Mouse (Mus musculus) liver, postnatal 0 days (tissue): Measurements from ENCODE around the gene Stk32c.

Experiments used
- CTCF ChIP-seq: sonication (generic); IDR thresholded peaks from 2 replicates; pipeline ENCODE4 v1.5.1; 2016; ENCODE audit warnings: antibody characterized with exemption, low read depth
- EP300 ChIP-seq: IDR thresholded peaks from 2 replicates; pipeline ENCODE4 v1.6.1; 2016; ENCODE audit warnings: antibody characterized with exemption, low read depth, mild to moderate bottlenecking

DNA sequence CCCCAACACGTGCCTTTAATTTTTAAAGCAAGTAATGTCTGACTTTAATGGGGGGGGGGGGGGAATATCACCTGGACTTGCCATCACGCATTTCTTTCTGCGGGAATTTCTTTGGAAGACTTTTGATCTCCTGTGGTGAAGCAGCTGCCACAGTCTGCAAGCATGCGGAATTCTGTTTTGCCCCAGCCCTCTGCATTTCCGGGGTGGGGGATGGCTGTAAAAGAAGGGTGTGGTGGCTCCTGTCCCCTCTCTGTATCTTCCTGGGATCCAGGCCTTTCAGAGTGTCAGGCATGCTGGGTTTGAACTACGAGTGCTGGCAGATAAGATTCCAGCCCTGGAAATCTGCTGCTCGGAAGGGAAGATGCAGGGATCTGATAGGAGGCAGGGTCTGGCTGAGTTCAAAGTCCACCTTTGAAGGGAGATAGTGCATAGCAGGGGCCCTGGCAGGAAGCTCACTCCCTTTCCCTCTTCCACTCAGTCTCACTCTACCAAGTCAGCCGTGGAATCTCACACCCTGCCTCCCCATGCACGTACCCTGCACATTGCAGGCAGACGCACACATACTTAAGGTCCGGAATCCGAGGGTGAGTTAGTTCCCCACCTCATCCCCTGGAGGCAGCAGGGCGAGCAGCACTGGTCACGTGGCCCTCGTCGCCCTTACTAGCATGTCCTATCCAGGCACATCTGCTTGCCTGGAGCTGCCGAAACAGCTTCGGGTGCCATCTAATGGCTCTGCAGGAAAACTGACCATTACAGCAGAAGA, 21.5 kb upstream of the Stk32c start:
- peak; percentile 52 for TF ChIP-seq CTCF
- TF ChIP-seq EP300: no peak
